Mouse (Mus musculus): ENCODE data around the gene Tm9sf3. TPM values are rescaled to one million over a fixed set of nuclear protein-coding genes. Genes with fewer than 3 reads are reported as not detected.

Gene Tm9sf3
- polyA plus RNA-seq (2014; fragmentation: Illumina TruSeq; extraction: RNeasy Lipid Tissue Mini Kit (QIAGEN cat#74804); ENCODE audit: low read depth, low replicate concordance): 650 TPM

GRCm38 (mm10) chr19:41263630-41264295 lies at the start of gene Tm9sf3:
Tm9sf3 (minus strand) TSS chr19:41263997.

GRCm38 (mm10) chr19:41206811-41207344 lies 56.9 kb downstream of the Tm9sf3 start, which contains the start of gene Tll2:
Tll2 (minus strand) TSS chr19:41206835.

Other genes with a start within 250 kb of the Tm9sf3 start
- not detected for gene Dntt, start 234.7 kb downstream of the Tm9sf3 start, polyA plus RNA-seq (2014; fragmentation: Illumina TruSeq; extraction: RNeasy Lipid Tissue Mini Kit (QIAGEN cat#74804); ENCODE audit: low read depth, low replicate concordance)
- gene Opalin, start 186.9 kb downstream of the Tm9sf3 start, polyA plus RNA-seq (2014; fragmentation: Illumina TruSeq; extraction: RNeasy Lipid Tissue Mini Kit (QIAGEN cat#74804); ENCODE audit: low read depth, low replicate concordance): not detected
- gene Tll2, start 57.2 kb downstream of the Tm9sf3 start, polyA plus RNA-seq (2014; fragmentation: Illumina TruSeq; extraction: RNeasy Lipid Tissue Mini Kit (QIAGEN cat#74804); ENCODE audit: low read depth, low replicate concordance): not detected
- gene Pik3ap1, start 121.1 kb upstream of the Tm9sf3 start, polyA plus RNA-seq (2014; fragmentation: Illumina TruSeq; extraction: RNeasy Lipid Tissue Mini Kit (QIAGEN cat#74804); ENCODE audit: low read depth, low replicate concordance): 1.5 TPM
- 22.3 TPM for gene Lcor, start 218.6 kb upstream of the Tm9sf3 start, polyA plus RNA-seq (2014; fragmentation: Illumina TruSeq; extraction: RNeasy Lipid Tissue Mini Kit (QIAGEN cat#74804); ENCODE audit: low read depth, low replicate concordance)

Measured in kidney, adult 10 weeks (tissue).